Mouse (Mus musculus) spleen, adult 2 months (tissue): ENCODE data around the gene Stim1.

Source experiments
- CTCF ChIP-seq: fragments of 200-500 bp; IDR thresholded peaks from 2 replicates; pipeline ENCODE4 v1.5.1; 2011; ENCODE audit warnings: mild to moderate bottlenecking, inconsistent platforms; ENCODE audit not compliant: insufficient read depth, insufficient read length, insufficient replicate concordance; ENCODE audit errors: extremely low read depth
- POLR2A ChIP-seq: fragments of 200-500 bp; IDR thresholded peaks from 2 replicates; pipeline ENCODE4 v1.6.1; 2011; ENCODE audit warnings: low read depth, low read length, inconsistent platforms

GRCm38 (mm10) chr7:102404118-102404517, 136.5 kb downstream of the Stim1 start:
- no peak for TF ChIP-seq CTCF
- no peak for TF ChIP-seq POLR2A
